Mouse (Mus musculus) kidney, adult 2 months (tissue): Measurements from ENCODE around the gene Hdac11. TPM values are rescaled to one million over a fixed set of nuclear protein-coding genes. Genes with fewer than 3 reads are reported as not detected.
"Not testable (repeated sequence)": the region's sequence is repeated elsewhere in the genome, so short reads cannot be mapped to it uniquely, and the experiment has no call there.

Experiments used
- DNase-seq: peaks from one replicate; pipeline ENCODE4 v3.0.0; 2021
- H3K27ac ChIP-seq: fragments of 200-500 bp; 2 replicates; pipeline ENCODE4 v1.5.1; 2012; ENCODE audit warnings: low read depth, low read length, control low read depth, inconsistent platforms; ENCODE audit not compliant: insufficient read depth
- H3K27me3 ChIP-seq: fragments of 200-500 bp; replicated peaks from 2 replicates; pipeline ENCODE4 v1.6.1; 2012; ENCODE audit warnings: mild to moderate bottlenecking, moderate library complexity, low read length, inconsistent platforms; ENCODE audit not compliant: control insufficient read depth, insufficient read depth
- H3K36me3 ChIP-seq: fragments of 200-500 bp; 2 replicates; pipeline ENCODE4 v1.6.1; 2012; ENCODE audit warnings: mild to moderate bottlenecking, moderate library complexity, low read length, inconsistent platforms; ENCODE audit not compliant: control insufficient read depth, insufficient read depth
- H3K4me1 ChIP-seq: fragments of 200-500 bp; 2 replicates; pipeline ENCODE4 v1.6.1; 2011; ENCODE audit warnings: low read length; ENCODE audit not compliant: control insufficient read depth, insufficient read depth
- H3K4me3 ChIP-seq: fragments of 200-500 bp; 2 replicates; pipeline ENCODE4 v1.5.1; 2011; ENCODE audit warnings: mild to moderate bottlenecking, low read depth, low read length, control low read depth; ENCODE audit not compliant: insufficient read depth
- CTCF ChIP-seq: fragments of 200-500 bp; conservative IDR thresholded peaks from 2 replicates; pipeline ENCODE4 v1.5.1; 2011; ENCODE audit warnings: low read depth, mild to moderate bottlenecking, control low read depth, low read length, moderate library complexity, mixed read lengths; ENCODE audit not compliant: insufficient read depth, insufficient read length
- POLR2A ChIP-seq: fragments of 200-500 bp; IDR thresholded peaks from one replicate; pipeline ENCODE4 v1.6.1; 2011; ENCODE audit warnings: low read depth, low read length, control low read depth
- WGBS: fragments of 180-500 bp; shearing (Covaris S2); methylation state at CpG from one replicate; pipeline ENCODE4 v1.1.7; 2018; 5-methylcytosine and 5-hydroxymethylcytosine counted together
- polyA plus RNA-seq: library from polyadenylated mRNA; depleted of rRNA; stranded (reverse); fragments of >200 nt; gene quantifications from 2 replicates; pipeline ENCODE4 v1.2.3, GENCODE M21; 2012

The Hdac11 gene
- polyA plus RNA-seq, 1 experiment = 43.5 TPM

GRCm38 (mm10) chr6:91111954-91112252, 44.6 kb upstream of the Hdac11 start:
- DNase-seq = peak; percentile 82
- TF ChIP-seq POLR2A = no peak
- TF ChIP-seq CTCF = no peak
- Histone ChIP-seq H3K4me3 (no peak overlapping the region), H3K4me1 (peaks cover 8% of the 10 kb centered on the region; the same call in 1 of the 2 replicates), H3K27ac (no peak overlapping the region), H3K36me3 (no peaks in the 10 kb centered on the region), H3K27me3 (no peaks in the 10 kb centered on the region)
- 70% methylated on average over 3 of the region's 3 CpGs for WGBS

- no peak overlapping the region; the same call in 1 of the 2 replicates for H3K27ac ChIP-seq
- DNase-seq = no peak
- H3K27me3 ChIP-seq = no peaks in the 10 kb centered on the region
- TF ChIP-seq POLR2A = no peak
- no peak for TF ChIP-seq CTCF
- H3K36me3 ChIP-seq = no peaks in the 10 kb centered on the region
- H3K4me1 ChIP-seq = peaks cover 17% of the 10 kb centered on the region; the same call in 1 of the 2 replicates
- 58% methylated on average over 2 of the region's 2 CpGs for WGBS
- H3K4me3 ChIP-seq = no peak overlapping the region
These were observed 41.7 kb upstream of the Hdac11 start for GRCm38 (mm10) chr6:91114716-91115115.

- WGBS = 64% methylated on average over 1 of the region's 1 CpGs
- TF ChIP-seq POLR2A (no peak), CTCF (no peak)
- H3K27ac ChIP-seq = no peak overlapping the region
These were observed 41.3 kb upstream of the Hdac11 start for GRCm38 (mm10) chr6:91115158-91115557.

GRCm38 (mm10) chr6:91115863-91116243, 40.6 kb upstream of the Hdac11 start:
- no peak overlapping the region for H3K27ac ChIP-seq
- no peak for TF ChIP-seq POLR2A
- TF ChIP-seq CTCF = no peak
- 44% methylated on average over 4 of the region's 4 CpGs for WGBS

More at GRCm38 (mm10) chr6:91115158-91115557, 41.3 kb upstream of the Hdac11 start:
- Histone ChIP-seq H3K27me3 (no peaks in the 10 kb centered on the region), H3K4me3 (no peak overlapping the region), H3K36me3 (no peaks in the 10 kb centered on the region), H3K4me1 (peaks cover 17% of the 10 kb centered on the region; the same call in 1 of the 2 replicates)
- DNase-seq = peak; percentile 68

GRCm38 (mm10) chr6:91116244-91117145, 40.0 kb upstream of the Hdac11 start, which contains the start of gene Nup210:
Nup210 (minus strand) TSS chr6:91116829.
- WGBS = under 1% methylated on average over 82 of the region's 93 CpGs
- TF ChIP-seq POLR2A (no peak), CTCF (peak; percentile 67)
- Histone ChIP-seq H3K36me3 (no peaks in the 10 kb centered on the region), H3K27ac (peak within 1 kb of the TSS; percentile 61), H3K4me3 (peak within 1 kb of the TSS; percentile 83), H3K4me1 (peaks cover 13% of the 10 kb centered on the region; the same call in 1 of the 2 replicates), H3K27me3 (no peaks in the 10 kb centered on the region)
- peak; percentile 98 for DNase-seq

More at GRCm38 (mm10) chr6:91115863-91116243, 40.6 kb upstream of the Hdac11 start:
- peak; percentile 18 for DNase-seq
- H3K4me1 ChIP-seq = peaks cover 17% of the 10 kb centered on the region; the same call in 1 of the 2 replicates
- H3K36me3 ChIP-seq = no peaks in the 10 kb centered on the region
- H3K4me3 ChIP-seq = peak overlapping the region; percentile 83
- H3K27me3 ChIP-seq = no peaks in the 10 kb centered on the region

- 6% methylated on average over 9 of the region's 9 CpGs for WGBS
- DNase-seq = no peak
- TF ChIP-seq CTCF (no peak), POLR2A (no peak)
- no peaks in the 10 kb centered on the region for H3K27me3 ChIP-seq
- peaks cover 13% of the 10 kb centered on the region; the same call in 1 of the 2 replicates for H3K4me1 ChIP-seq
- H3K4me3 ChIP-seq = peak overlapping the region; percentile 83
- no peaks in the 10 kb centered on the region for H3K36me3 ChIP-seq
- peak overlapping the region; percentile 5; the same call in 1 of the 2 replicates for H3K27ac ChIP-seq
These were observed 39.3 kb upstream of the Hdac11 start for GRCm38 (mm10) chr6:91117149-91117548.

GRCm38 (mm10) chr6:91118526-91118925, 37.9 kb upstream of the Hdac11 start:
- H3K27me3 ChIP-seq = no peaks in the 10 kb centered on the region
- H3K36me3 ChIP-seq = no peaks in the 10 kb centered on the region
- H3K4me1 ChIP-seq = peaks cover 13% of the 10 kb centered on the region; the same call in 1 of the 2 replicates
- no peak overlapping the region for H3K4me3 ChIP-seq
- TF ChIP-seq POLR2A (no peak), CTCF (no peak)
- peak; percentile 77 for DNase-seq
- H3K27ac ChIP-seq = no peak overlapping the region

GRCm38 (mm10) chr6:91120206-91120605, 36.3 kb upstream of the Hdac11 start:
- Histone ChIP-seq H3K27ac (no peak overlapping the region), H3K4me1 (peaks cover 20% of the 10 kb centered on the region; the same call in 1 of the 2 replicates), H3K27me3 (no peaks in the 10 kb centered on the region), H3K4me3 (no peak overlapping the region), H3K36me3 (no peaks in the 10 kb centered on the region)
- DNase-seq = peak; percentile 66
- WGBS = 71% methylated on average over 2 of the region's 2 CpGs
- TF ChIP-seq CTCF (no peak), POLR2A (no peak)

GRCm38 (mm10) chr6:91121089-91121488, 35.4 kb upstream of the Hdac11 start:
- H3K36me3 ChIP-seq, H3K4me3 ChIP-seq, H3K27ac ChIP-seq, DNase-seq, H3K27me3 ChIP-seq: not testable (repeated sequence)
- WGBS = 93% methylated on average over 7 of the region's 7 CpGs
- H3K4me1 ChIP-seq = peaks cover 17% of the 10 kb centered on the region; the same call in 1 of the 2 replicates
